Mouse (Mus musculus): Measurements from ENCODE around the gene Plekhg5.
A peak's percentile ranks its signal among the peaks of the same experiment; 100 is the strongest.

DNA sequence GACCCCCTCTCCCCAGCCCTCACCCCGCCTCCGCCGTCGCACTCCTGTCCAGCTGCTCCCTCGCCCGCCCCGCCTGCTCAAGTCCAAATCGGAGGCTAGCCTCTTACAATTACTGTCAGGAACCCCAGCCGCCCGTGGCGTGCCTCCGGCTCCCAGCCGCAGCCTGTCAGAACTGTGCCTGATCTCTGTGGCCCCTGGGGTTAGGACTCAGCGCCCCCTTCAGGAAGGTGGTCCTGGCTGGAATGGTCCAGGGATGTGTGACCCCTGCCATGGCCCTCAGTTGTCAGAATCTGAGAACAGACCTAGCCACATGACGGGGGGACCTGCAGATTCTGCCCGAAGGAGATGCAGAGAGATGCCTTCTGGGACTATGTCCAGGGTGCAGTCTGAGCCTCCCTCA, 41.8 kb downstream of the Plekhg5 start:
- 0 out of 2 replicates have a peak, but pooled peaks have one; percentile 10 for TF ChIP-seq CTCF (IDR thresholded peaks at IDR 0.05; ENCODE audit: low read depth)
- TF ChIP-seq EP300 (IDR thresholded peaks at IDR 0.05; ENCODE audit: low read depth): no peak
